Mouse (Mus musculus) brain, embryonic 14.5 days (tissue): ENCODE results near the gene Mill2.

Source experiments
- CTCF ChIP-seq: fragments of 200-500 bp; IDR thresholded peaks from 2 replicates; pipeline ENCODE4 v1.5.1; 2012; ENCODE audit warnings: inconsistent platforms, mild to moderate bottlenecking, moderate library complexity, borderline replicate concordance; ENCODE audit not compliant: insufficient read depth, insufficient read length; ENCODE audit errors: extremely low read depth
- POLR2A ChIP-seq: fragments of 200-500 bp; IDR thresholded peaks from 2 replicates; pipeline ENCODE4 v1.6.1; 2012; ENCODE audit warnings: mild to moderate bottlenecking, inconsistent platforms, borderline replicate concordance; ENCODE audit not compliant: poor library complexity, insufficient read depth, insufficient read length, severe bottlenecking; ENCODE audit errors: extremely low read depth

DNA sequence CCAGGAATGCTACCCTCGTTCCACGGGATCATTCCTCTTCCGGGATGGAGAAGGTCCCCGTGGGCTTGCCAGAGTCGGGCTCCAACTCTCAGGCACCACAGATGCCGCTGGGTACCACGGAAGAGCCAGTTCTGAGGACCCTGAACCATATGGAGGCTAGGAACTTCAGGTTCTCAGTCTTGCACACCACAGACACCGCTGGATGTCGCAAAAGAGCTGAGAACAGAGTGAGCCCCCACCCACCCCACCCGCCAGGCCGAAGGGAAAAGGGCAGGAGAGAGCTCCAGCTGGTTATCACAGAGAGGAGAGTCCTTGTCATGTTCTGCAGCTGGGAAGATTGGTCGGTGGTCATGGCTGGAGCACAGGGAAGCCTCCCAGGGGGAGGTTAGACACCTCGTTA is 7.5 kb upstream of the Mill2 start:
- TF ChIP-seq POLR2A (no peak), CTCF (no peak)
